Mouse (Mus musculus) cortical plate, adult 2 months (tissue): Measurements from ENCODE around the gene Sbk1.

Source experiments
- CTCF ChIP-seq: fragments of 200-500 bp; IDR thresholded peaks from 2 replicates; pipeline ENCODE4 v1.5.1; 2011; ENCODE audit warnings: mild to moderate bottlenecking, control low read depth, low read length; ENCODE audit not compliant: insufficient read depth; ENCODE audit errors: extremely low read depth
- POLR2A ChIP-seq: fragments of 200-500 bp; IDR thresholded peaks from 2 replicates; pipeline ENCODE4 v1.6.1; 2011; ENCODE audit warnings: mild to moderate bottlenecking, low read length, control low read depth; ENCODE audit not compliant: insufficient read depth; ENCODE audit errors: extremely low read depth

- no peak for TF ChIP-seq POLR2A
- TF ChIP-seq CTCF, result no peak
Measured at GRCm38 (mm10) chr7:126267606-126268005, 4.8 kb upstream of the Sbk1 start.
